Mouse (Mus musculus): ENCODE data around the gene Bcr.

- TF ChIP-seq FLI1 (IDR thresholded peaks at IDR 0.05; ENCODE audit: low read length) (no peak), GATA1 (IDR thresholded peaks at IDR 0.05; ENCODE audit: borderline replicate concordance, low read length) (no peak)
These were observed 116.1 kb downstream of the Bcr start for GRCm38 (mm10) chr10:75176494-75176893.
